Mouse (Mus musculus): ENCODE measurements around the gene Esrrb. TPM values are rescaled to one million over a fixed set of nuclear protein-coding genes. Genes with fewer than 3 reads are reported as not detected.

Gene Esrrb
- polyA plus RNA-seq, 1 experiment = 1.5 TPM

Other genes with a start within 250 kb of the Esrrb start
- gene Gpatch2l, start 119.3 kb upstream of the Esrrb start, polyA plus RNA-seq (2012; rRNA removed) = 13.6 and 14.8 TPM in 2 replicates

All from gonadal fat pad, adult 2 months (tissue).